Mouse (Mus musculus) hindbrain, embryonic 13.5 days (tissue): Measurements from ENCODE around the gene Fus. TPM values are rescaled to one million over a fixed set of nuclear protein-coding genes. Genes with fewer than 3 reads are reported as not detected.
A peak's percentile ranks its signal among the peaks of the same experiment; 100 is the strongest.
"Not testable (repeated sequence)": the region's sequence is repeated elsewhere in the genome, so short reads cannot be mapped to it uniquely, and the experiment has no call there.

ENCODE experiments used
- ATAC-seq: fragments of 200-750 bp; cut with Nextera tagmentation; 2 replicates; pipeline ENCODE4 v1.8.0; 2017; ENCODE audit warnings: moderate TSS enrichment; ENCODE audit not compliant: low FRiP score
- H3K27ac ChIP-seq: fragments of 300-500 bp; sonication (generic); 2 replicates; pipeline ENCODE4 v1.5.1; 2015; ENCODE audit warnings: inconsistent platforms, mild to moderate bottlenecking, moderate library complexity
- H3K27me3 ChIP-seq: fragments of 300-500 bp; sonication (generic); 2 replicates; pipeline ENCODE4 v1.6.1; 2015; ENCODE audit warnings: mild to moderate bottlenecking, inconsistent platforms
- H3K36me3 ChIP-seq: fragments of 300-500 bp; sonication (generic); 2 replicates; pipeline ENCODE4 v1.6.1; 2015; ENCODE audit warnings: mild to moderate bottlenecking, inconsistent platforms
- H3K4me1 ChIP-seq: fragments of 300-500 bp; sonication (generic); replicated peaks from 2 replicates; pipeline ENCODE4 v1.6.1; 2015; ENCODE audit warnings: inconsistent platforms
- H3K4me2 ChIP-seq: fragments of 300-500 bp; sonication (generic); 2 replicates; pipeline ENCODE4 v1.6.1; 2015; ENCODE audit warnings: inconsistent platforms, mild to moderate bottlenecking, moderate library complexity
- H3K4me3 ChIP-seq: fragments of 300-500 bp; sonication (generic); 2 replicates; pipeline ENCODE4 v1.5.1; 2015; ENCODE audit warnings: mild to moderate bottlenecking, inconsistent platforms
- H3K9ac ChIP-seq: fragments of 300-500 bp; sonication (generic); 2 replicates; pipeline ENCODE4 v1.6.1; 2015; ENCODE audit warnings: mild to moderate bottlenecking, inconsistent platforms
- H3K9me3 ChIP-seq: fragments of 300-500 bp; sonication (generic); 2 replicates; pipeline ENCODE4 v1.6.1; 2016; ENCODE audit warnings: inconsistent platforms
- WGBS: fragments of 180-500 bp; shearing (Covaris S2); methylation state at CpG from one replicate; pipeline ENCODE4 v1.1.7; 2015; 5-methylcytosine and 5-hydroxymethylcytosine counted together
- polyA plus RNA-seq: library from polyadenylated mRNA; unstranded; fragments of >200 nt; fragmentation: Nextera tagmentation; extraction: Ambion mirVana; gene quantifications from 2 replicates; pipeline ENCODE4 v1.2.1, GENCODE M21; 2015

The Fus gene
- polyA plus RNA-seq, 1 experiment from 2014 or later: 397 TPM

GRCm38 (mm10) chr7:127999436-127999835 lies 32.2 kb downstream of the Fus start:
- 85% methylated on average over 1 of the region's 1 CpGs for WGBS
- no peak overlapping the region for H3K4me3 ChIP-seq
- no peak overlapping the region for H3K27ac ChIP-seq
- H3K9ac ChIP-seq: no peak overlapping the region
- no peaks in the 10 kb centered on the region for H3K36me3 ChIP-seq
- no peak overlapping the region for H3K4me2 ChIP-seq
- peaks cover 10% of the 10 kb centered on the region for H3K27me3 ChIP-seq
- H3K4me1 ChIP-seq: peaks cover 5% of the 10 kb centered on the region
- ATAC-seq: no peak
- H3K9me3 ChIP-seq: no peaks in the 10 kb centered on the region

GRCm38 (mm10) chr7:128000068-128000950 lies 33.1 kb downstream of the Fus start:
- WGBS: 71% methylated on average over 1 of the region's 1 CpGs
- Histone ChIP-seq H3K27ac (no peak overlapping the region), H3K4me3 (no peak overlapping the region), H3K27me3 (peaks cover 18% of the 10 kb centered on the region), H3K9ac (no peak overlapping the region), H3K4me1 (peaks cover 11% of the 10 kb centered on the region), H3K36me3 (no peaks in the 10 kb centered on the region), H3K4me2 (no peak overlapping the region), H3K9me3 (no peaks in the 10 kb centered on the region)
- no peak for ATAC-seq

GRCm38 (mm10) chr7:128003098-128003497 lies 35.8 kb downstream of the Fus start:
- peaks cover 11% of the 10 kb centered on the region for H3K4me1 ChIP-seq
- H3K4me3 ChIP-seq: no peak overlapping the region
- peaks cover 30% of the 10 kb centered on the region for H3K27me3 ChIP-seq
- no peak overlapping the region for H3K27ac ChIP-seq
- H3K4me2 ChIP-seq: no peak overlapping the region
- H3K9ac ChIP-seq: no peak overlapping the region
- 93% methylated on average over 6 of the region's 6 CpGs for WGBS
- no peaks in the 10 kb centered on the region for H3K9me3 ChIP-seq
- ATAC-seq: no peak
- no peaks in the 10 kb centered on the region for H3K36me3 ChIP-seq

- peaks cover 11% of the 10 kb centered on the region for H3K4me1 ChIP-seq
- H3K27me3 ChIP-seq: peaks cover 30% of the 10 kb centered on the region
- H3K9ac ChIP-seq: peak within 1 kb of the TSS; percentile 24; the same call in 1 of the 2 replicates
- no peak within 1 kb of the TSS; the same call in 1 of the 2 replicates for H3K4me3 ChIP-seq
- no peak within 1 kb of the TSS for H3K27ac ChIP-seq
- no peaks in the 10 kb centered on the region for H3K9me3 ChIP-seq
- no peaks in the 10 kb centered on the region for H3K36me3 ChIP-seq
- 93% methylated on average over 2 of the region's 2 CpGs for WGBS
- no peak for ATAC-seq
- peak within 1 kb of the TSS; percentile 26 for H3K4me2 ChIP-seq
Observed at GRCm38 (mm10) chr7:128003688-128004087, 36.4 kb downstream of the Fus start, which contains the start of gene Trim72. Gene Trim72 (plus strand): TSS chr7:128003949.

GRCm38 (mm10) chr7:128004150-128004486 lies 36.9 kb downstream of the Fus start:
- ATAC-seq: no peak
- Histone ChIP-seq H3K4me2 (no peak overlapping the region; the same call in 1 of the 2 replicates), H3K36me3 (no peaks in the 10 kb centered on the region)

GRCm38 (mm10) chr7:128004487-128005362 lies 37.5 kb downstream of the Fus start:
- peaks cover 30% of the 10 kb centered on the region for H3K27me3 ChIP-seq
- H3K36me3 ChIP-seq: no peaks in the 10 kb centered on the region
- peaks cover 11% of the 10 kb centered on the region for H3K4me1 ChIP-seq
- H3K27ac ChIP-seq: no peak overlapping the region
- H3K9me3 ChIP-seq: no peaks in the 10 kb centered on the region
- 33% methylated on average over 35 of the region's 35 CpGs for WGBS
- peak overlapping the region; percentile 24; the same call in 1 of the 2 replicates for H3K9ac ChIP-seq
- ATAC-seq: no peak
- H3K4me3 ChIP-seq: no peak overlapping the region; the same call in 1 of the 2 replicates
- peak overlapping the region; percentile 26 for H3K4me2 ChIP-seq

More at GRCm38 (mm10) chr7:128004150-128004486, 36.9 kb downstream of the Fus start:
- Histone ChIP-seq H3K27me3 (peaks cover 30% of the 10 kb centered on the region), H3K4me3 (no peak overlapping the region), H3K9me3 (no peaks in the 10 kb centered on the region), H3K4me1 (peaks cover 11% of the 10 kb centered on the region), H3K27ac (no peak overlapping the region), H3K9ac (peak overlapping the region; percentile 24; the same call in 1 of the 2 replicates)
- WGBS: 76% methylated on average over 5 of the region's 5 CpGs

GRCm38 (mm10) chr7:128006193-128006592 lies 38.9 kb downstream of the Fus start:
- no peak overlapping the region for H3K9ac ChIP-seq
- no peak overlapping the region for H3K4me3 ChIP-seq
- H3K4me1 ChIP-seq: peaks cover 11% of the 10 kb centered on the region
- 80% methylated on average over 7 of the region's 7 CpGs for WGBS
- H3K4me2 ChIP-seq: no peak overlapping the region
- H3K27ac ChIP-seq: no peak overlapping the region
- H3K36me3 ChIP-seq: no peaks in the 10 kb centered on the region
- ATAC-seq: no peak
- no peaks in the 10 kb centered on the region for H3K9me3 ChIP-seq
- H3K27me3 ChIP-seq: peaks cover 30% of the 10 kb centered on the region

- peaks cover 2% of the 10 kb centered on the region; the same call in 1 of the 2 replicates for H3K4me1 ChIP-seq
- no peaks in the 10 kb centered on the region for H3K36me3 ChIP-seq
- H3K9me3 ChIP-seq: no peaks in the 10 kb centered on the region
- no peak overlapping the region for H3K27ac ChIP-seq
- H3K4me2 ChIP-seq: peak overlapping the region; percentile 36
- H3K4me3 ChIP-seq: 0 out of 2 replicates have a peak overlapping the region, but pooled peaks have one; percentile 14
- WGBS: 59% methylated on average over 40 of the region's 40 CpGs
- peaks cover 16% of the 10 kb centered on the region; the same call in 1 of the 2 replicates for H3K27me3 ChIP-seq
- 0 out of 2 replicates have a peak overlapping the region, but pooled peaks have one; percentile 5 for H3K9ac ChIP-seq
- no peak for ATAC-seq
Observed at GRCm38 (mm10) chr7:128009715-128010340, 42.6 kb downstream of the Fus start.

- Histone ChIP-seq H3K27me3 (0 out of 2 replicates have a peak, but pooled peaks cover 3% of the 10 kb centered on the region), H3K27ac (no peak overlapping the region), H3K4me1 (no peaks in the 10 kb centered on the region), H3K9ac (no peak overlapping the region), H3K4me2 (no peak overlapping the region), H3K9me3 (no peaks in the 10 kb centered on the region), H3K4me3 (no peak overlapping the region), H3K36me3 (no peaks in the 10 kb centered on the region)
- no peak for ATAC-seq
- 73% methylated on average over 13 of the region's 13 CpGs for WGBS
Observed at GRCm38 (mm10) chr7:128012136-128012780, 45.0 kb downstream of the Fus start.

- no peaks in the 10 kb centered on the region for H3K4me1 ChIP-seq
- ATAC-seq: no peak
- no peaks in the 10 kb centered on the region for H3K27me3 ChIP-seq
- H3K27ac ChIP-seq: no peak overlapping the region
- no peaks in the 10 kb centered on the region for H3K36me3 ChIP-seq
- H3K9me3 ChIP-seq: no peaks in the 10 kb centered on the region
- no peak overlapping the region for H3K9ac ChIP-seq
- 94% methylated on average over 13 of the region's 13 CpGs for WGBS
- H3K4me2 ChIP-seq: no peak overlapping the region
- no peak overlapping the region for H3K4me3 ChIP-seq
Observed at GRCm38 (mm10) chr7:128013116-128013515, 45.9 kb downstream of the Fus start.

- 91% methylated on average over 5 of the region's 5 CpGs for WGBS
- not testable (repeated sequence) for H3K4me1 ChIP-seq, H3K9me3 ChIP-seq, H3K9ac ChIP-seq, H3K4me2 ChIP-seq, H3K27me3 ChIP-seq, ATAC-seq, H3K36me3 ChIP-seq, H3K27ac ChIP-seq, H3K4me3 ChIP-seq
Observed at GRCm38 (mm10) chr7:128016134-128016533, 48.9 kb downstream of the Fus start.
